Mouse (Mus musculus) neural tube, embryonic 11.5 days (tissue): Measurements from ENCODE around the gene Rpp38. TPM values are rescaled to one million over a fixed set of nuclear protein-coding genes. Genes with fewer than 3 reads are reported as not detected.

Experiments used
- ATAC-seq: fragments of 200-750 bp; cut with Nextera tagmentation; 2 replicates; pipeline ENCODE4 v1.8.0; 2017; ENCODE audit warnings: moderate number of reproducible peaks, mild to moderate bottlenecking, moderate TSS enrichment, moderate library complexity; ENCODE audit not compliant: insufficient read depth, low FRiP score, low TSS enrichment
- DNase-seq: peaks from one replicate; pipeline ENCODE4 v3.0.0-alpha.2; 2015; ENCODE audit warnings: low spot score
- H3K27ac ChIP-seq: fragments of 300-500 bp; sonication (generic); 2 replicates; pipeline ENCODE4 v1.5.1; 2014; ENCODE audit warnings: low read depth, mild to moderate bottlenecking, low read length
- H3K27me3 ChIP-seq: fragments of 300-500 bp; sonication (generic); 2 replicates; pipeline ENCODE4 v1.6.1; 2014; ENCODE audit warnings: mild to moderate bottlenecking, low read length, mixed read lengths; ENCODE audit not compliant: control insufficient read depth, insufficient read depth
- H3K36me3 ChIP-seq: fragments of 300-500 bp; sonication (generic); 2 replicates; pipeline ENCODE4 v1.6.1; 2014; ENCODE audit warnings: mild to moderate bottlenecking, low read length, moderate library complexity, mixed read lengths; ENCODE audit not compliant: control insufficient read depth, insufficient read depth
- H3K4me1 ChIP-seq: fragments of 300-500 bp; sonication (generic); 2 replicates; pipeline ENCODE4 v1.6.1; 2014; ENCODE audit warnings: low read length, mixed read lengths; ENCODE audit not compliant: control insufficient read depth, insufficient read depth
- H3K4me2 ChIP-seq: fragments of 300-500 bp; sonication (generic); 2 replicates; pipeline ENCODE4 v1.6.1; 2014; ENCODE audit warnings: low read depth, mild to moderate bottlenecking, moderate library complexity
- H3K4me3 ChIP-seq: fragments of 300-500 bp; sonication (generic); 2 replicates; pipeline ENCODE4 v1.5.1; 2014; ENCODE audit warnings: low read depth, low read length
- H3K9ac ChIP-seq: fragments of 300-500 bp; sonication (generic); 2 replicates; pipeline ENCODE4 v1.6.1; 2014; ENCODE audit warnings: mild to moderate bottlenecking, low read length
- H3K9me3 ChIP-seq: fragments of 300-500 bp; sonication (generic); 2 replicates; pipeline ENCODE4 v1.6.1; 2016; ENCODE audit warnings: low read length; ENCODE audit not compliant: control insufficient read depth
- WGBS: fragments of 180-500 bp; shearing (Covaris S2); extraction: QIAGEN DNeasy Blood & Tissue Kit; methylation state at CpG from one replicate; pipeline ENCODE4 v1.1.7; 2014; 5-methylcytosine and 5-hydroxymethylcytosine counted together
- polyA plus RNA-seq: library from polyadenylated mRNA; unstranded; fragments of >200 nt; fragmentation: Nextera tagmentation; extraction: Ambion mirVana; gene quantifications from 2 replicates; pipeline ENCODE4 v1.2.1, GENCODE M21; 2014

Gene Rpp38
- polyA plus RNA-seq, 1 experiment from 2014 or later = 20.3 TPM

DNA sequence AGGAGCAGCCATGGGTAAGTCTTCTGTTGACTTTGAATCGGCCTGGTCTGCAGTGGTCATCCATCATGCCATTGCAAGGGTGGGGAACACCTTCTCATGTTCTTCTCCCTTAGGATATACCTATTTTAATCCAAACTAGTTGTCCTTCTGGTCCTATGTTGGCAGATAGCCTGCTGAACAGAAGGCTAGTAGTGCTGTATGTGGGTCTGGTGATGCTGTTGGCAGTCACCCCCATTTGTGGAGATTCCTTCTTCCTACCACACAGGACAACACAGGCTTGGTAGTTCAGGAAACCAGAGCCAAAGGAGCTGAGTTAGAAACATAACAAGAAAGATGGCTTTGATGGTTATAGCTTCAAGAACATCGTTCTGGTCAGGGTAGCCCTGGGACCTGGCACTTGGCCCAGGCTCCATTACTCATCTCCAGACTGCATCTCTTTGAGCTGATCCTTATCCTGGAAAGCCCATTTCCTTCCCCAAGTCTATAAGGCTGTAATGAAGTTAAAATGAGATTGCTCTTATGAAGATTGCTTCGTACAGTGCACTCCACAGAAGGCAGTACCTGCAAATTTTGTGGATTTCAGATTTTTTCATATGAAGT lies 26.9 kb downstream of the Rpp38 start:
- 84% methylated on average over 3 of the region's 3 CpGs for WGBS
- H3K9me3 ChIP-seq = no peaks in the 10 kb centered on the region
- H3K9ac ChIP-seq = no peak overlapping the region
- H3K27me3 ChIP-seq = no peaks in the 10 kb centered on the region
- no peaks in the 10 kb centered on the region for H3K4me1 ChIP-seq
- H3K4me2 ChIP-seq = no peak overlapping the region
- no peak overlapping the region for H3K27ac ChIP-seq
- H3K36me3 ChIP-seq = 0 out of 2 replicates have a peak, but pooled peaks cover 2% of the 10 kb centered on the region
- no peak overlapping the region for H3K4me3 ChIP-seq
- ATAC-seq (no peak), DNase-seq (no peak)

DNA sequence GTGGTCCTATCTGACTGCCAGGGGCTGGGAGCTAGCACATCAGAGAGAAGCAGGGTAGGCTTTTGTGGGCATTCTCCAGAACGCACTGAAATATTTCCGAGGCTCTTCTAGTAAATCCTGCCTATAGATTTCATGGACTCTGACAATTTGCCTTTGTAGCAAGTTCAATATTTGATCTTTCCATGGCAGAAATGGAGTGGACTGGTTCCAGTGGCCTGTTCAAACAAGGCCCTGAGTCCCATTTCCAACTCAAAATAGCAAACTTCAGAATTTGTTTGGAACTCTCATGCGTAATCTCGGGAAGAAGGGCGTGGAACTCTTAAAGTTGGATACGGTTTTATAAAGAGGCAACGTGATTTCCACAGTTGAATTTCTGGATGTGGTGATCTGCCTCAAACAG lies 36.6 kb downstream of the Rpp38 start:
- Histone ChIP-seq H3K9ac (no peak overlapping the region), H3K27me3 (no peaks in the 10 kb centered on the region), H3K4me1 (no peaks in the 10 kb centered on the region), H3K36me3 (no peaks in the 10 kb centered on the region), H3K4me2 (no peak overlapping the region), H3K9me3 (no peaks in the 10 kb centered on the region), H3K27ac (no peak overlapping the region), H3K4me3 (no peak overlapping the region)
- 94% methylated on average over 7 of the region's 7 CpGs for WGBS
- no peak for ATAC-seq
- DNase-seq = no peak

DNA sequence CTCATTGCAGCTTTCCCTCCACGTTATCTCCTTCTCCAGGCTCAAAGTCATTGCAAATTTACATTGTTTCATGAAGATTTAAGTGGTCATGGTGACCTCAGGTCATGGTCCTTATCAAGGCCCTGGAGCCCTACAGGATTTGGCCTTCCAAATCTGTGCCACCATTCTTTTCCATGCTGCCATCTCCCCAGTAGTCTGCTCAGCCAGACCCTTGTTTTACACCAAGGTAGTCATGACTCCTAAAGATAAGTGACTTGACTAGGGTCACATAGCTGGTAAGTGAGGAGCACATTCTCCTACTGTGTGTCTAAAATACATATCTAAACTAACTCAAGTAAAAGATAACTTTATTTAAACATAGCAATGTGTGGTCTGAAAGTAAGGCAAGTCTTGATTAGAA lies 40.3 kb downstream of the Rpp38 start:
- Histone ChIP-seq H3K4me3 (no peak overlapping the region), H3K4me2 (no peak overlapping the region), H3K9ac (no peak overlapping the region), H3K36me3 (no peaks in the 10 kb centered on the region), H3K27ac (no peak overlapping the region), H3K4me1 (no peaks in the 10 kb centered on the region), H3K27me3 (no peaks in the 10 kb centered on the region), H3K9me3 (no peaks in the 10 kb centered on the region)
- DNase-seq (no peak), ATAC-seq (no peak)
- WGBS = 84% methylated on average over 1 of the region's 1 CpGs

DNA sequence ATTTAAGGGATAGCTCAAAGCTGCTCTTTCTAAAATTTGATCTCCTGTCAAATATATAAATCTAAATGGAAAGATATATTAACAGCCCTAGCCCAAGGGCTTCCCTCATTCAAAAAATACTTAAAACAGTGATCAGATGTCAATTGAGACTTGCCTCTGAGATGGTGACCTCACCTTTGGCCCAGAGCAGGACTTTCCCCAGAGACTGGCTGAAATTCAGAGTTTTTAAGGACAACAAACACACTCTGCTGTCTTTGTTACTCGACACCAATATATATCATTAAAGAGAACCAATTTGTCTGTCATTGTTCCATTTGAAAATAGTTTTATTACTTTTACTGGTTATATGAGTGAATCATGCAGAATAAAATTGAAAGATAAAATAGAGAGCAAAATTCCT lies 42.9 kb downstream of the Rpp38 start:
- Histone ChIP-seq H3K4me1 (peaks cover 2% of the 10 kb centered on the region; the same call in 1 of the 2 replicates), H3K9me3 (no peaks in the 10 kb centered on the region), H3K27me3 (no peaks in the 10 kb centered on the region), H3K9ac (no peak overlapping the region), H3K4me2 (no peak overlapping the region), H3K36me3 (no peaks in the 10 kb centered on the region), H3K4me3 (no peak overlapping the region), H3K27ac (no peak overlapping the region)
- WGBS = 85% methylated on average over 1 of the region's 1 CpGs
- ATAC-seq = no peak
- no peak for DNase-seq

DNA sequence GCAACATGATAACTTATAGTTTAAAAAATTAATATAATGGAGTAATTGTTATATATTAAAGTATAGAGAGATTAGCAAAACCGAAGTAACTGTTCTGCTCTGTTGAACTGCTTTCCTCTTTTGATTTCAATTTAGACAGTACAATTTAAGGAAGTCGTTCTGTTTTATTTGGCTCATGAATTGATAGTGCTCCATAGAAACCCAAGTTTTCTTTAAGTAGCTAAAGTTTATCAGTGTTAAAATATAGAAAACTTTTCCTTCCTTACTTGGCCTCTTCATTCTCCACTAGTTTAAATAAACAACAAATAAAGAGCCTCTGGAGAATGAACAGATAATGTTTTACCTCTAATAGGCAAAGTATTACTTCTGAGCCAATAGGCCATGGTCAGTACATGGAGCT lies 46.2 kb downstream of the Rpp38 start:
- 94% methylated on average over 2 of the region's 2 CpGs for WGBS
- Histone ChIP-seq H3K27me3 (no peaks in the 10 kb centered on the region), H3K9me3 (no peaks in the 10 kb centered on the region), H3K4me2 (no peak overlapping the region), H3K4me1 (peaks cover 2% of the 10 kb centered on the region; the same call in 1 of the 2 replicates), H3K36me3 (no peaks in the 10 kb centered on the region), H3K9ac (no peak overlapping the region), H3K4me3 (no peak overlapping the region), H3K27ac (no peak overlapping the region)
- no peak for ATAC-seq
- DNase-seq = no peak

- Histone ChIP-seq H3K9ac (no peak overlapping the region), H3K4me1 (peaks cover 2% of the 10 kb centered on the region; the same call in 1 of the 2 replicates), H3K27ac (no peak overlapping the region), H3K36me3 (no peaks in the 10 kb centered on the region), H3K4me3 (no peak overlapping the region), H3K4me2 (peak overlapping the region; percentile 80), H3K27me3 (no peaks in the 10 kb centered on the region), H3K9me3 (no peaks in the 10 kb centered on the region)
- 80% methylated on average over 3 of the region's 3 CpGs for WGBS
- ATAC-seq (no peak), DNase-seq (no peak)
Observed at GRCm38 (mm10) chr2:3285709-3286108, 46.7 kb downstream of the Rpp38 start.

- Histone ChIP-seq H3K27ac (no peak overlapping the region; the same call in 1 of the 2 replicates), H3K9me3 (no peaks in the 10 kb centered on the region), H3K4me3 (peak overlapping the region; percentile 82), H3K27me3 (no peaks in the 10 kb centered on the region), H3K4me1 (peaks cover 2% of the 10 kb centered on the region; the same call in 1 of the 2 replicates), H3K9ac (peak overlapping the region; percentile 81), H3K36me3 (no peaks in the 10 kb centered on the region), H3K4me2 (peak overlapping the region; percentile 80)
- DNase-seq (no peak), ATAC-seq (no peak)
- 2% methylated on average over 6 of the region's 6 CpGs for WGBS
Observed at GRCm38 (mm10) chr2:3285181-3285530, 47.3 kb downstream of the Rpp38 start.

- Histone ChIP-seq H3K4me1 (peaks cover 2% of the 10 kb centered on the region; the same call in 1 of the 2 replicates), H3K27me3 (no peaks in the 10 kb centered on the region), H3K9ac (peak overlapping the region; percentile 81), H3K36me3 (no peaks in the 10 kb centered on the region), H3K27ac (peak overlapping the region; percentile 86), H3K9me3 (no peaks in the 10 kb centered on the region), H3K4me3 (peak overlapping the region; percentile 82), H3K4me2 (peak overlapping the region; percentile 80)
- WGBS = 0% methylated on average over 51 of the region's 60 CpGs
- peak; percentile 73 for DNase-seq
- ATAC-seq = peak; percentile 6; the same call in 1 of the 2 replicates
Observed at GRCm38 (mm10) chr2:3284473-3285180, 47.8 kb downstream of the Rpp38 start.
